Mouse (Mus musculus) cerebellum, postnatal 36 days (tissue): ENCODE data around the gene Svbp.

Experiments used
- DNase-seq, 2 experiments: peaks; one replicate each; pipeline ENCODE4 v3.0.0; 2021 to 2022; ENCODE audit warnings: mixed read lengths in 2 of 2

Svbp gene

GRCm38 (mm10) chr4:119247462-119248235 is 52.5 kb downstream of the Svbp start:
- DNase-seq, result peak; percentile 42 to 63

GRCm38 (mm10) chr4:119248407-119248965 is 53.4 kb downstream of the Svbp start:
- peak in 1 of 2 experiments; percentile 38 for DNase-seq
